Mouse (Mus musculus) T-cell, adult 66 days (primary cell): Measurements from ENCODE around the gene Dspp. TPM values are rescaled to one million over a fixed set of nuclear protein-coding genes. Genes with fewer than 3 reads are reported as not detected.

ENCODE experiments used
- total RNA-seq, 2 experiments: library from RNA; stranded (reverse); gene quantifications; 3 replicates in 1 of 2; 4 replicates in 1 of 2; pipeline ENCODE4 v1.2.4; 2023

Dspp gene
- not detected for total RNA-seq

GRCm38 (mm10) chr5:104170412-104170811 is at the start of gene Dspp:
Gene Dspp (plus strand): TSS chr5:104170712.

DNA sequence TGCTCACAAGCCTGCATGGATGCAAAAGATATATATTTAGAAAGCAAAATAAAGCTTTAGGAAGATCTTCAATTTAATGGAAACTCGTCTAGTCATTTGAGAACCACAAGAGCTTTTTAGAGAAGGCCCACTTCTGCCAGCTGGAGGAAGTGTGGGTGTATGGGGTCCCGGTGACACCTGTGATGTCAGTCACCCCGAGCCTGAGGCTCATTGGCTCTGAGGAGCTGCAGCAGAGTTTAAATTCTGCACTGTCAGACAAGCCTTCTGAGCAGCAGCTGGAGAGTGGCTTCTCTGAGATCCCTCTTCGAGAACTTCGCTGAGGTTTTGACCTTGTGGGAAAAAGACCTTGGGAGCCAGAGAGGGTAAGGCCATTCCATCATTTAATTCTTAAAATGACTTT is 31.8 kb downstream of the Dspp start, which contains the start of gene Dmp1:
TSS of gene Dmp1 (plus strand) at position 263 of the 400 bp plus-strand sequence.

Other genes with a start within 250 kb of the Dspp start
- gene Hsd17b13, start 193.3 kb upstream of the Dspp start, total RNA-seq: not detected
- gene Hsd17b11, start 148.8 kb upstream of the Dspp start, total RNA-seq: 10 to 100 TPM; 38.6 to 48.9 TPM
- gene Nudt9, start 124.4 kb upstream of the Dspp start, total RNA-seq: 10 to 100 TPM; 34.2 to 37.0 TPM
- gene Gm17660, start 93.1 kb upstream of the Dspp start, total RNA-seq: not detected
- gene Sparcl1, start 57.0 kb upstream of the Dspp start, total RNA-seq: not detected
- not detected for gene Dmp1, start 31.9 kb downstream of the Dspp start, total RNA-seq
- gene Ibsp, start 128.5 kb downstream of the Dspp start, total RNA-seq: not detected
- not detected for gene Mepe, start 154.6 kb downstream of the Dspp start, total RNA-seq